Mouse (Mus musculus): ENCODE measurements around the gene Il1rapl1. TPM values are rescaled to one million over a fixed set of nuclear protein-coding genes. Genes with fewer than 3 reads are reported as not detected.

Gene Il1rapl1
- total and polyA plus RNA-seq, 2 experiments from 2014 or later: 4.6 to 9.7 TPM

- peak overlapping the region; percentile 43 for H3K4me3 ChIP-seq (ENCODE audit: low read depth, low read length)
- H3K27ac ChIP-seq (ENCODE audit: low read depth, low read length): no peak overlapping the region
- no peaks in the 10 kb centered on the region for H3K36me3 ChIP-seq (ENCODE audit: insufficient read depth, low read length)
- peak overlapping the region; percentile 48 for H3K4me2 ChIP-seq (ENCODE audit: low read depth, low read length, poor library complexity, severe bottlenecking)
- no peaks in the 10 kb centered on the region for H3K27me3 ChIP-seq (ENCODE audit: insufficient read depth, low read length)
- ATAC-seq (ENCODE audit: low FRiP score) (no peak), DNase-seq (ENCODE audit: low spot score) (no peak)
- peak overlapping the region; percentile 19; the same call in 1 of the 2 replicates for H3K9ac ChIP-seq (replicated peaks; ENCODE audit: low read length, poor library complexity, severe bottlenecking)
- WGBS: 42% methylated on average over 6 of the region's 6 CpGs
- no peak for TF ChIP-seq CTCF (IDR thresholded peaks at IDR 0.05)
- no peaks in the 10 kb centered on the region for H3K9me3 ChIP-seq (ENCODE audit: low read length)
- H3K4me1 ChIP-seq (ENCODE audit: insufficient read depth, low read length): no peaks in the 10 kb centered on the region
Observed at GRCm38 (mm10) chrX:88113561-88113960, 1.9 kb downstream of the Il1rapl1 start.

- peak overlapping the region; percentile 48 for H3K4me2 ChIP-seq (ENCODE audit: low read depth, low read length, poor library complexity, severe bottlenecking)
- no peaks in the 10 kb centered on the region for H3K36me3 ChIP-seq (ENCODE audit: insufficient read depth, low read length)
- H3K4me1 ChIP-seq (ENCODE audit: insufficient read depth, low read length): no peaks in the 10 kb centered on the region
- ATAC-seq (ENCODE audit: low FRiP score): no peak
- no peak overlapping the region for H3K27ac ChIP-seq (ENCODE audit: low read depth, low read length)
- peak; percentile 62 for TF ChIP-seq CTCF (IDR thresholded peaks at IDR 0.05)
- DNase-seq (ENCODE audit: low spot score): peak; percentile 19
- H3K27me3 ChIP-seq (ENCODE audit: insufficient read depth, low read length): no peaks in the 10 kb centered on the region
- WGBS: 25% methylated on average over 2 of the region's 2 CpGs
- peak overlapping the region; percentile 43 for H3K4me3 ChIP-seq (ENCODE audit: low read depth, low read length)
- no peaks in the 10 kb centered on the region for H3K9me3 ChIP-seq (ENCODE audit: low read length)
- H3K9ac ChIP-seq (replicated peaks; ENCODE audit: low read length, poor library complexity, severe bottlenecking): no peak overlapping the region
Observed at GRCm38 (mm10) chrX:88112254-88112653, 3.2 kb downstream of the Il1rapl1 start.

- DNase-seq (ENCODE audit: low spot score) (peak; percentile 20), ATAC-seq (ENCODE audit: low FRiP score) (no peak)
- H3K9ac ChIP-seq (replicated peaks; ENCODE audit: low read length, poor library complexity, severe bottlenecking): no peak overlapping the region
- H3K4me3 ChIP-seq (ENCODE audit: low read depth, low read length): no peak overlapping the region
- WGBS: 48% methylated on average over 2 of the region's 2 CpGs
- no peaks in the 10 kb centered on the region for H3K9me3 ChIP-seq (ENCODE audit: low read length)
- H3K27me3 ChIP-seq (ENCODE audit: insufficient read depth, low read length): no peaks in the 10 kb centered on the region
- H3K27ac ChIP-seq (ENCODE audit: low read depth, low read length): no peak overlapping the region
- H3K36me3 ChIP-seq (ENCODE audit: insufficient read depth, low read length): no peaks in the 10 kb centered on the region
- TF ChIP-seq CTCF (IDR thresholded peaks at IDR 0.05): no peak
- H3K4me1 ChIP-seq (ENCODE audit: insufficient read depth, low read length): no peaks in the 10 kb centered on the region
- no peak overlapping the region for H3K4me2 ChIP-seq (ENCODE audit: low read depth, low read length, poor library complexity, severe bottlenecking)
Observed at GRCm38 (mm10) chrX:88109733-88110132, 5.7 kb downstream of the Il1rapl1 start.

GRCm38 (mm10) chrX:88093936-88094569 lies 21.4 kb downstream of the Il1rapl1 start:
- H3K4me2 ChIP-seq (ENCODE audit: low read depth, low read length, poor library complexity, severe bottlenecking): no peak overlapping the region
- TF ChIP-seq CTCF (IDR thresholded peaks at IDR 0.05): no peak
- ATAC-seq (ENCODE audit: low FRiP score) (no peak), DNase-seq (ENCODE audit: low spot score) (no peak)
- no peaks in the 10 kb centered on the region for H3K36me3 ChIP-seq (ENCODE audit: insufficient read depth, low read length)
- no peaks in the 10 kb centered on the region for H3K27me3 ChIP-seq (ENCODE audit: insufficient read depth, low read length)
- H3K4me1 ChIP-seq (ENCODE audit: insufficient read depth, low read length): no peaks in the 10 kb centered on the region
- H3K4me3 ChIP-seq (ENCODE audit: low read depth, low read length): no peak overlapping the region
- H3K27ac ChIP-seq (ENCODE audit: low read depth, low read length): no peak overlapping the region
- H3K9ac ChIP-seq (replicated peaks; ENCODE audit: low read length, poor library complexity, severe bottlenecking): no peak overlapping the region
- no peaks in the 10 kb centered on the region for H3K9me3 ChIP-seq (ENCODE audit: low read length)

- no peak overlapping the region for H3K27ac ChIP-seq (ENCODE audit: low read depth, low read length)
- 65% methylated on average over 2 of the region's 2 CpGs for WGBS
Observed at GRCm38 (mm10) chrX:88089873-88090272, 25.6 kb downstream of the Il1rapl1 start.

GRCm38 (mm10) chrX:88072741-88073419 lies 42.6 kb downstream of the Il1rapl1 start:
- no peak for TF ChIP-seq CTCF (IDR thresholded peaks at IDR 0.05)
- Histone ChIP-seq H3K27ac (ENCODE audit: low read depth, low read length) (no peak overlapping the region), H3K36me3 (ENCODE audit: insufficient read depth, low read length) (no peaks in the 10 kb centered on the region), H3K4me2 (ENCODE audit: low read depth, low read length, poor library complexity, severe bottlenecking) (no peak overlapping the region), H3K9ac (replicated peaks; ENCODE audit: low read length, poor library complexity, severe bottlenecking) (no peak overlapping the region), H3K4me3 (ENCODE audit: low read depth, low read length) (no peak overlapping the region), H3K9me3 (ENCODE audit: low read length) (no peaks in the 10 kb centered on the region), H3K27me3 (ENCODE audit: insufficient read depth, low read length) (no peaks in the 10 kb centered on the region), H3K4me1 (ENCODE audit: insufficient read depth, low read length) (no peaks in the 10 kb centered on the region)
- ATAC-seq (ENCODE audit: low FRiP score): no peak
- peak; percentile 27 for DNase-seq (ENCODE audit: low spot score)
- WGBS: 44% methylated on average over 7 of the region's 7 CpGs

More at GRCm38 (mm10) chrX:88089873-88090272, 25.6 kb downstream of the Il1rapl1 start:
- DNase-seq (ENCODE audit: low spot score) (no peak), ATAC-seq (ENCODE audit: low FRiP score) (no peak)
- Histone ChIP-seq H3K4me2 (ENCODE audit: low read depth, low read length, poor library complexity, severe bottlenecking) (no peak overlapping the region), H3K9me3 (ENCODE audit: low read length) (no peaks in the 10 kb centered on the region), H3K36me3 (ENCODE audit: insufficient read depth, low read length) (no peaks in the 10 kb centered on the region), H3K4me1 (ENCODE audit: insufficient read depth, low read length) (no peaks in the 10 kb centered on the region), H3K27me3 (ENCODE audit: insufficient read depth, low read length) (no peaks in the 10 kb centered on the region), H3K9ac (replicated peaks; ENCODE audit: low read length, poor library complexity, severe bottlenecking) (no peak overlapping the region), H3K4me3 (ENCODE audit: low read depth, low read length) (no peak overlapping the region)
- TF ChIP-seq CTCF (IDR thresholded peaks at IDR 0.05): no peak
